Mouse (Mus musculus) neural tube, embryonic 13.5 days (tissue): ENCODE data around the gene Mapk8ip3. TPM values are rescaled to one million over a fixed set of nuclear protein-coding genes. Genes with fewer than 3 reads are reported as not detected.
A peak's percentile ranks its signal among the peaks of the same experiment; 100 is the strongest.

Experiments used
- ATAC-seq: fragments of 200-750 bp; cut with Nextera tagmentation; 2 replicates; pipeline ENCODE4 v1.8.0; 2017; ENCODE audit warnings: low read depth, mild to moderate bottlenecking, moderate TSS enrichment, moderate library complexity
- H3K27ac ChIP-seq: fragments of 300-500 bp; sonication (generic); replicated peaks from 2 replicates; pipeline ENCODE4 v1.5.1; 2015; ENCODE audit warnings: moderate library complexity, mild to moderate bottlenecking, inconsistent platforms
- H3K27me3 ChIP-seq: fragments of 300-500 bp; sonication (generic); 2 replicates; pipeline ENCODE4 v1.6.1; 2015; ENCODE audit warnings: mild to moderate bottlenecking, inconsistent platforms
- H3K36me3 ChIP-seq: fragments of 300-500 bp; sonication (generic); 2 replicates; pipeline ENCODE4 v1.6.1; 2015; ENCODE audit warnings: mild to moderate bottlenecking, inconsistent platforms
- H3K4me1 ChIP-seq: fragments of 300-500 bp; sonication (generic); replicated peaks from 2 replicates; pipeline ENCODE4 v1.6.1; 2015; ENCODE audit warnings: inconsistent platforms
- H3K4me2 ChIP-seq: fragments of 300-500 bp; sonication (generic); 2 replicates; pipeline ENCODE4 v1.6.1; 2015; ENCODE audit warnings: inconsistent platforms, mild to moderate bottlenecking, moderate library complexity
- H3K4me3 ChIP-seq: fragments of 300-500 bp; sonication (generic); 2 replicates; pipeline ENCODE4 v1.5.1; 2015; ENCODE audit warnings: mild to moderate bottlenecking, inconsistent platforms
- H3K9ac ChIP-seq: fragments of 300-500 bp; sonication (generic); 2 replicates; pipeline ENCODE4 v1.6.1; 2015; ENCODE audit warnings: moderate library complexity, mild to moderate bottlenecking, inconsistent platforms
- H3K9me3 ChIP-seq: fragments of 300-500 bp; sonication (generic); 2 replicates; pipeline ENCODE4 v1.6.1; 2016; ENCODE audit warnings: inconsistent platforms
- WGBS: fragments of 180-500 bp; shearing (Covaris S2); methylation state at CpG from one replicate; pipeline ENCODE4 v1.1.7; 2015; 5-methylcytosine and 5-hydroxymethylcytosine counted together
- polyA plus RNA-seq: library from polyadenylated mRNA; unstranded; fragments of >200 nt; fragmentation: Nextera tagmentation; extraction: Ambion mirVana; gene quantifications from 2 replicates; pipeline ENCODE4 v1.2.1, GENCODE M21; 2015

Gene Mapk8ip3
- polyA plus RNA-seq, 1 experiment from 2014 or later, result 85.8 TPM

- H3K27ac ChIP-seq, result no peak overlapping the region
These were observed 38.5 kb downstream of the Mapk8ip3 start for GRCm38 (mm10) chr17:24898041-24898854.

GRCm38 (mm10) chr17:24897600-24897999 is 39.2 kb downstream of the Mapk8ip3 start:
- H3K9me3 ChIP-seq, result no peaks in the 10 kb centered on the region
- H3K4me1 ChIP-seq, result peaks cover 52% of the 10 kb centered on the region
- no peak overlapping the region for H3K27ac ChIP-seq
- H3K36me3 ChIP-seq, result peaks cover 67% of the 10 kb centered on the region
- WGBS, result 80% methylated on average over 4 of the region's 4 CpGs
- peak overlapping the region; percentile 100 for H3K4me2 ChIP-seq
- peak overlapping the region; percentile 95 for H3K9ac ChIP-seq
- H3K27me3 ChIP-seq, result no peaks in the 10 kb centered on the region
- ATAC-seq, result no peak
- H3K4me3 ChIP-seq, result peak overlapping the region; percentile 85

More at GRCm38 (mm10) chr17:24898041-24898854, 38.5 kb downstream of the Mapk8ip3 start:
- WGBS, result 88% methylated on average over 4 of the region's 4 CpGs
- H3K4me3 ChIP-seq, result peak overlapping the region; percentile 85; the same call in 1 of the 2 replicates
- H3K4me1 ChIP-seq, result peaks cover 47% of the 10 kb centered on the region
- ATAC-seq, result no peak
- H3K9ac ChIP-seq, result peak overlapping the region; percentile 95
- H3K4me2 ChIP-seq, result peak overlapping the region; percentile 100
- H3K27me3 ChIP-seq, result no peaks in the 10 kb centered on the region
- H3K36me3 ChIP-seq, result peaks cover 67% of the 10 kb centered on the region
- no peaks in the 10 kb centered on the region for H3K9me3 ChIP-seq

- Histone ChIP-seq H3K27ac (peak overlapping the region; percentile 88), H3K9ac (peak overlapping the region; percentile 95), H3K4me3 (peak overlapping the region; percentile 85), H3K9me3 (no peaks in the 10 kb centered on the region), H3K4me1 (peaks cover 52% of the 10 kb centered on the region), H3K4me2 (peak overlapping the region; percentile 100), H3K36me3 (peaks cover 67% of the 10 kb centered on the region), H3K27me3 (no peaks in the 10 kb centered on the region)
- WGBS, result 34% methylated on average over 11 of the region's 11 CpGs
- peak; percentile 1; the same call in 1 of the 2 replicates for ATAC-seq
These were observed 39.8 kb downstream of the Mapk8ip3 start for GRCm38 (mm10) chr17:24896993-24897269.

GRCm38 (mm10) chr17:24896241-24896992 is 40.4 kb downstream of the Mapk8ip3 start, which contains the start of gene Nme3:
Gene Nme3, plus strand, starts transcription at chr17:24896500.
- Histone ChIP-seq H3K9ac (peak within 1 kb of the TSS; percentile 95), H3K4me1 (peaks cover 52% of the 10 kb centered on the region), H3K4me3 (peak within 1 kb of the TSS; percentile 85), H3K36me3 (peaks cover 67% of the 10 kb centered on the region), H3K27me3 (no peaks in the 10 kb centered on the region), H3K27ac (peak within 1 kb of the TSS; percentile 88), H3K9me3 (no peaks in the 10 kb centered on the region), H3K4me2 (peak within 1 kb of the TSS; percentile 100)
- ATAC-seq, result peak; percentile 70
- WGBS, result 1% methylated on average over 50 of the region's 50 CpGs

GRCm38 (mm10) chr17:24895571-24896240 is 41.1 kb downstream of the Mapk8ip3 start:
- H3K27me3 ChIP-seq, result no peaks in the 10 kb centered on the region
- ATAC-seq, result 0 out of 2 replicates have a peak, but pooled peaks have one; percentile 10

GRCm38 (mm10) chr17:24894995-24895547 is 41.7 kb downstream of the Mapk8ip3 start, which contains the start of the genes Eme2 and Mrps34:
Gene Eme2, minus strand, starts transcription at chr17:24895087.
Gene Mrps34, plus strand, starts transcription at chr17:24895116.
- ATAC-seq, result peak; percentile 36; the same call in 1 of the 2 replicates
- Histone ChIP-seq H3K27me3 (no peaks in the 10 kb centered on the region), H3K4me1 (peaks cover 52% of the 10 kb centered on the region), H3K27ac (peak within 1 kb of the TSS; percentile 88), H3K9ac (peak within 1 kb of the TSS; percentile 95), H3K36me3 (peaks cover 67% of the 10 kb centered on the region), H3K9me3 (no peaks in the 10 kb centered on the region), H3K4me3 (peak within 1 kb of the TSS; percentile 85), H3K4me2 (peak within 1 kb of the TSS; percentile 100)
- under 1% methylated on average over 62 of the region's 62 CpGs for WGBS

More at GRCm38 (mm10) chr17:24895571-24896240, 41.1 kb downstream of the Mapk8ip3 start:
- Histone ChIP-seq H3K4me3 (peak overlapping the region; percentile 85), H3K27ac (peak overlapping the region; percentile 88), H3K4me2 (peak overlapping the region; percentile 100), H3K9ac (peak overlapping the region; percentile 95), H3K36me3 (peaks cover 67% of the 10 kb centered on the region), H3K4me1 (peaks cover 52% of the 10 kb centered on the region), H3K9me3 (no peaks in the 10 kb centered on the region)
- WGBS, result 8% methylated on average over 23 of the region's 23 CpGs

- WGBS, result 12% methylated on average over 31 of the region's 31 CpGs
- Histone ChIP-seq H3K9ac (peak overlapping the region; percentile 95), H3K27me3 (no peaks in the 10 kb centered on the region), H3K4me1 (peaks cover 52% of the 10 kb centered on the region), H3K9me3 (no peaks in the 10 kb centered on the region), H3K4me3 (peak overlapping the region; percentile 85), H3K4me2 (peak overlapping the region; percentile 100), H3K36me3 (peaks cover 67% of the 10 kb centered on the region), H3K27ac (peak overlapping the region; percentile 88)
- ATAC-seq, result peak; percentile 17; the same call in 1 of the 2 replicates
These were observed 42.4 kb downstream of the Mapk8ip3 start for GRCm38 (mm10) chr17:24894061-24894994.

- Histone ChIP-seq H3K9me3 (no peaks in the 10 kb centered on the region), H3K4me3 (0 out of 2 replicates have a peak overlapping the region, but pooled peaks have one; percentile 85)
These were observed 43.5 kb downstream of the Mapk8ip3 start for GRCm38 (mm10) chr17:24893276-24893675.

GRCm38 (mm10) chr17:24892785-24893184 is 44.0 kb downstream of the Mapk8ip3 start:
- peaks cover 54% of the 10 kb centered on the region for H3K4me1 ChIP-seq
- peaks cover 57% of the 10 kb centered on the region for H3K36me3 ChIP-seq
- WGBS, result 86% methylated on average over 12 of the region's 12 CpGs
- no peaks in the 10 kb centered on the region for H3K9me3 ChIP-seq
- H3K9ac ChIP-seq, result no peak overlapping the region
- no peak overlapping the region for H3K4me3 ChIP-seq
- no peaks in the 10 kb centered on the region for H3K27me3 ChIP-seq
- no peak overlapping the region for H3K4me2 ChIP-seq
- no peak overlapping the region for H3K27ac ChIP-seq
- ATAC-seq, result no peak

More at GRCm38 (mm10) chr17:24893276-24893675, 43.5 kb downstream of the Mapk8ip3 start:
- Histone ChIP-seq H3K27me3 (no peaks in the 10 kb centered on the region), H3K4me2 (peak overlapping the region; percentile 100; the same call in 1 of the 2 replicates), H3K36me3 (peaks cover 62% of the 10 kb centered on the region), H3K4me1 (peaks cover 54% of the 10 kb centered on the region), H3K27ac (no peak overlapping the region), H3K9ac (no peak overlapping the region)
- no peak for ATAC-seq
- 94% methylated on average over 2 of the region's 2 CpGs for WGBS

- no peak overlapping the region for H3K4me3 ChIP-seq
- H3K27ac ChIP-seq, result no peak overlapping the region
These were observed 45.5 kb downstream of the Mapk8ip3 start for GRCm38 (mm10) chr17:24891321-24891720.

More at GRCm38 (mm10) chr17:24891321-24891720, 45.5 kb downstream of the Mapk8ip3 start:
- peaks cover 49% of the 10 kb centered on the region for H3K36me3 ChIP-seq
- no peaks in the 10 kb centered on the region for H3K27me3 ChIP-seq
- no peak overlapping the region for H3K4me2 ChIP-seq
- WGBS, result 89% methylated on average over 13 of the region's 13 CpGs
- ATAC-seq, result no peak
- H3K9ac ChIP-seq, result no peak overlapping the region
- H3K4me1 ChIP-seq, result peaks cover 49% of the 10 kb centered on the region
- no peaks in the 10 kb centered on the region for H3K9me3 ChIP-seq
